Mouse (Mus musculus) ovary, postnatal 10 days (tissue): ENCODE results near the gene Kif24.
"Not testable (repeated sequence)": the region's sequence is repeated elsewhere in the genome, so short reads cannot be mapped to it uniquely, and the experiment has no call there.

Experiments used
- DNase-seq: peaks from one replicate; pipeline ENCODE4 v3.0.0; 2022; ENCODE audit warnings: low spot score

Gene Kif24

DNA sequence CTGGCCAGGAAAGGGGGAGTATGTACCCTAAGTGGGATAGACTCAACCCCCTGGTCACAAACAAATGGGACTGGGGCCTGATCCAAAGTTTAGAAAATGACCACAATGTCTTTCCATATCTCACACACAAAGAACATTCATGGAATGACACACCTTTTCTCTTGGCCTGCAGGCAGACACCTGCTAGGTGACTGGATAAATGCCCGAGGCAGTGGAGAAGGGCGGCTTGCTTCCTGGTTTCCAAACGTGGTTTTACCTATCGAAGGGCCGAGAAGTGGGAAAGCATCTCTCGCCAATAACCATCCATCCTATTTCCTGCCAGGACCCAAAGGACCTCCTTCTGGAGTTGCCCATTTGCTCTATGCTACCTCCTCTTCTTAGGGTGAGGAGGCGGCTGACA, 28.3 kb upstream of the Kif24 start:
- DNase-seq, result no peak

DNA sequence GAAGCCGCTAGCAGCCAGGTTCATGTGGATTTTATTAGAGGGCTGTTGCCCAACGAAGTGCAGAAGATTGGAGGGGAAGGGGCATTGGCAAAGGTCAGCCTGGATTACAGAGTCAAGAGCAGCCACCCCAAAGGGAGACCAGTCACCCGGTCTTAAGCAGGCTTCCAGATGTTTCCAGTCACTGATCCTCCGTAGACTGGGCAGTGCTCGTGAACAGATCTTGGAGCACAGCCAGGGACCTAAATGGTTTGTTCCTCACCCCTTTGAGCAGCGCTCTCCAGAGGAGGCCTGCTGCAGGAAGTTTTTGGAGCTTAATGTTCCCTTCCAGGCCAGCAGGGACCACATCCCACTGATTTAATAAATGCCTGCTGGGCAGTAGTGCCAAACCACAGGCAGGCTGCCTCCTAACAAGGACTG, 16.9 kb upstream of the Kif24 start:
- no peak for DNase-seq

DNA sequence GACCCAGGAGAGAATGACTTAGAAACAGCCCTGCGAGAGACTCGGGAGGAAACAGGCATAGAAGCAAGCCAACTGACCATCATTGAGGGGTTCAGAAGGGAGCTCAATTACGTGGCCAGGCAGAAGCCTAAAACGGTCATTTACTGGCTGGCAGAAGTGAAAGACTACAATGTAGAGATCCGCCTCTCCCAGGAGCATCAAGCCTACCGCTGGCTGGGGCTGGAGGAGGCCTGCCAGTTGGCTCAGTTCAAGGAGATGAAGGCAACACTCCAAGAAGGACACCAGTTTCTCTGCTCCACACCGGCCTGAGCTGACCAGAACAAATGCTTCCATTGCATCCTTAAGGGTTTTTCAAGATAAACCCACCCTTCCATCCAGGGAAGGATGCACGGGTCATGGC, 15.6 kb upstream of the Kif24 start:
- no peak for DNase-seq

DNA sequence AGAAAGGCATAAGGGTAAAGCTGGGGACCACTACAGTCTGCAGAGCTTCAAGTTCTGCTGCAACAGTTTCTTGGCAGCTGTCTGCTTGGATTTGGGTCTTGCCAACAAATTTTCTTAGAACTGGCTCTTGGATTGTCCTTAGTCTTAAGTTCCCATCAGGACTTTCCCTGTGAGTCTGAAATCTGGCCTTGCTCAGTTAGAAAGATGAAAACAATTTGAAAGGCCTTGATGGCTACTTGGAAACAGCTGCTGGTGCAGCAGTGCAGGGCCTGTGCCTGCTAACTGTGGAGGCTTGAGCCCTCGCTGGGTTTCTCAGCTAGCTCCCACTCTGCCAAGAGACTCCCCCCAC, 14.7 kb upstream of the Kif24 start:
- no peak for DNase-seq

DNA sequence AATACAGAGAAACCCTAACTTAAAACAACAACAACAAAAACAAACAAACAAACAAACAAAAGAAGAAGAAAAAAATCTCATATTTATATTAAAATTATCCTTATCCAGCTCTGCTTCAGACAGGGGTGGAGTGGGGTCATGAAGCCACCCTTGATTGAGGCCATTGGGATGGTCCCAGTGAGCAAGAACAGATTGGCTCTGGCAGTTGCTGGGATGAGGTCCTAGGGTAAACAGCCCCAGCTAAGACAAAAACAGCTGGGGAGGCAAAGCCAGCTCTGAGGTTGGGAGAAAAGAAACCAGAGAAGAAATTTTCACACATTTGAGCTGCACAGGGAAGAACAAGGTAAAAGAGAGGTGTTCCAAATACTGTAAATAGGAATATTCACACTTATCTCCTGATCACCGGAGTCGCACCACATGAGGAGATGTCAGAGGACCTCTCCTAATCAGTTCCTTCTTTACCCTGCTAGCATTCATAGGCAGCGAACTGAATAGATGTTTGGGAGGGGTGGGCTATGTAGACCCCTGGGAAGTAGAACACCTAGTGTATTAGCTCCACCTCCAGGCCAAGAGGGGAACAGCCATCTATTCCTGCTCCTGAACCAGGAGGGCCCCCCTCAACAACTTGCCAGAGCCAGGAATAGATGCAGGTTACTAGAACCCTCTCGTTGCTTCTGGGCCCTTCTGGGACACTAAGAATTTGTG, 14.2 kb upstream of the Kif24 start:
- DNase-seq, result no peak

DNA sequence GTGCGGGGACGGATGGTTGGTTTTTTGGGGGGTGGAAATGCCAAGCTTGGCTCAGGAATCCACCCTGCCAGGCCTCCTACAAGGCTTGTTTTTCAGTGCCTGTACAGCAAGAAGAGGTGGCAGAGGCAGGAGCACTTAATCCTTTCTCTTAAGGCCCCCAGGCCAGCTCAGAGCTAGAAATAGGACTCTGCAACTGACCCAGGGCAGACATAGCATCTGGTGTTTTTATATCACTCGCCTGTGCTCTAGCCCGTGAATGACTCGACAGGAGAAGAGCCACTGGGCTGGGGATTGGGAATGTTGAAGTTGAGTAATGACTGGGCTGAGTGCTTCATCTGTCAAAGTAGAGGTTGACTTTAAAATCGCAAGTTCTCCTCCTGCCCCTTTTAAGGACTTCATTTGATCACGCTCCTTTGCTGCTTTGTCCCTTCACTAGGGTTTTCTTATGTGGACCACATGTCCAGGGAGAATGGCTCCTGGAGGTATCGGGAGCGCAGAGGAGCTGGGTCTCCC, 13.0 kb upstream of the Kif24 start:
- no peak for DNase-seq

DNA sequence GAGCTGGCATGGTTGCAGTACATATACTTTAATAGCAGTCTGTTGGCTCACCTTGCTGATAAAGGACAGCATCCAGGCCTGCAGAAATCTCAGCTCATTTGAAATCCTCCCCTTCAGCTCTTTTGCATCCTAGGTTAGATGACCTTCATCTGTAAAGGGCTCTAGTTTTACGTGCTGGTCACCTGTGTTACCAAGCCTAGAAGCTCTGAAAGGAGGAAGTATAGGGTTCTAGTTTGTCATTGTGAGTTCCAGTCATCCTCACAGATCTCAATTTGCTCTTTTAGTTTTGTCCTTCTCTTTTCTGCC, 6.7 kb upstream of the Kif24 start:
- no peak for DNase-seq

DNA sequence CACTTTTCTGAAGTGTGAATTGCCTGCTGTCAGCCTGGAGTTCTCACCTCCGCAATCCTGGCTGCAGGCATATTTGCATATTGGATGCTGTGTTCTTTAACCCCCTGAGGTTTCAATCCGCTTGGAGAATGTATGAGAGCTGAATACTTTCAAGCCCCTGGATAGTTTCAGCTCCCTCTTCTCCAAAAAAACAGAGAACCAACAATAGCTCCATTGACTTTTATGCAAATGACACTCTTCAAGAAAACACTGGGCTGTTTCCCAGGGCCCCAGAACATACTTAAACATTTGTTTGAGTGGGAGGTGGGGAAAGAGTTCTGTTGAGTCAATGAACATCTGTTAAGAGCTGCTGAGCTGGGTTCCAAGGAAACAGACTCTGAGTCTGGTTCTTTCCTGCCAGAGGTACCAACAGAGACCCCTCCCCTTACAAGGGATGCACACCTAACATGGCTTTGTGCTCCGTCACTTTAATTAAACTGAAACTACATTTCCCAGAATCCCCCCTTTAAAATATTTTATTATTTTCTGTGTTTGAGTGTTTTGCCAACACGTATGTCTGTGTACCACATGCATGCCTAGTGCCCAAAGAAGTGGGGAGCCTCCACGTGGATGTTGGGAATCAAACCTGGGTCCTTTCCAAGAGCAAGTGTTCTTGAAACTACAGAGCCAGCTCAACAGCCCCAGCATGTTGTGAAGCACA, 6.1 kb upstream of the Kif24 start:
- no peak for DNase-seq

DNA sequence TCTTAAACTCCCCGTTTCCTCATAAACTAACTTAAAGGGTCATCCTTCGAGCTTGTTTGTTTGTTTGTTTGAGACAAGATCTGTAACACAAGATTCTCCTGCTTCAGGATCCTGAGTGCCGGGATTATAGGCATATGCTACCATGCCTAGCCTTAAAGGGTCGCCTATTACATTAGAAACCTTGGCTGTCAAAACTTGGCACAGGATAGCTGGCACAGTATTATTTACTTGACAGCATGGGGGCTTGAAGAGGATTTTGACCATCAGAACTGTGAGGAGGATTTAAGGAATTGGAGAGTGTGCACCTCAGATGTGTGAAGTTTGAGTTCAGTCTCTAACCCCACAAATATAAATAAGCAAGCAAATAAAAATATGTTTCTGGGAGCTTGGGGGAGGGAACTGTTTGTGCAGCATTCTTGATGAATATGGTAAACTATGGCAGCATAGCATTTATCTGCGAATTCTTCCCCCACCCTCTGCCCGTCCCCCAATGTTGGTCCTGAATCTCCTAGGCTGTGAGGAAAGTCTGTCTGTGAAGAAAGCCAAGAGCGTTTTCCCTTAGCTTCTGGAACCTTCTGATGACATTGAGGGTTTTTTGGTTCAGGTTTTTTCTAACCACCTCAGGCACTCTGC, 5.5 kb upstream of the Kif24 start:
- DNase-seq, result no peak

DNA sequence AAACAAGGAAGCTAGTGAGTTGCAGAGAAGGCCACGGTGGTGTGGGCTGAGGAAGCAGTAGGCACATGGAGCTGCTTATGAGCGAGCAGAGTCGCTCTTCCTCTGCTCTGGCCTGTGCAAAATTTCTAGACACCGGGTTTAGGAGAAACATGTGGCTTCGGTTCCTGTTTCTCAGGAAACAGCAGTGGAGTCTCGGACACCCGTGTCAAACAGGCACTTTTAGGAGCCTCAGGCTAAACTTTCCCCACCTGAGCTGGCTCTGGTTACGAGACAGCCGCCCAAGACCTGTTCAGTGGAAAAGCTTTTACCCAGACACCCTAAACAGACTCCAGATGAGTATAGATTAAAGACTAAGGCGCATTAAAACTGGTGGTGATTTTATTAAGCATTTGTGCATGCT, 4.5 kb upstream of the Kif24 start:
- DNase-seq, result no peak

DNA sequence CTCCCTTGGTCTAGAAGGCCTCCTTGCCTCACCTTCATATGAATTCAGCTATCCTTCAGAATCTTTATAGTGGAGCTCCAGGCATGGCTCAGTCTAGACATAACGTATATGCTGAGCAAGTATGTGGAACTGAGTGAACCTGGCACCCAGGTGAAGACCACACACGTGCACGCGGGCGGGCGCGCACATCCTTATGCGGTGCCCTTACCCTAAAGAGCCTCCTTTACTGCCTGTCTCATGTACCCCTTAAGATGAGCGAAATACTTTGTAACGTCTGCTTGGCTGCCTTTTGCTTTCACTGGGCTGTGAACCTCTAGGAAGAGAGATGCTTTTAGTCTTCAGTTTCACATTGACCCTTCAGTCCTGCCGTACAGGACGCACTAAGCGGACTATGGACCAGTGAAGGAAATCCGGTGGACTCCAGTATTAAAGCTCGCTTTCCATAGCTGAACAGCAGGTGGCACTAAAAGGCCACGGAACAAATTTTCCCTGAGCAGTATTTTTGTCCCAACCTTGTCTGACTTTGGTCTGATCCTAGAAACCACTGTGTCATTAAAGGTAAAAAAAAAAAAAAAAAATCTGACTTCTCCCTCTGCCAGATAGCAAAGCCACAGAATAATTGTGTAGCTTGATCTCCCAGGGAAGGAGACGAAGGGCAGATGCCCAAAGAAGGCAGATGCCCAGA, 3.9 kb upstream of the Kif24 start:
- no peak for DNase-seq

DNA sequence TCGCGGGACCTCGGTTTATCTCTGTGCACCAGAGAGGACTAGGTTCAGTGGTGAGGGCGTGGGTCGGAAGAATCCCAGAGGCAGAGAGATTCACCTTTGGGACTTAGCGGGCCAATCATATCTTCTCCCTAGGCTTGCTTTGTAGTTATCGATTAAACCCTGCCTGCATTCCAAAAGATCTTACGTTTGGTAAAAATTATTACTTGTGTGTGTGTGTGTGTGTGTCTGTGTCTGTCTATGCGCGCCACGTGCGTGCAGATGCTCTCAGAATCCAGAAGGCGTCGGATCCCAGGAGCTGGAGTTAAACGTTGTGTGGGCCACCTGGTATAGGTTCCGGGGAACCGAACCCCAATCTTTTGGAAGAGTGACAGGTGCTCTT, 589 bp upstream of the Kif24 start:
- no peak for DNase-seq

DNA sequence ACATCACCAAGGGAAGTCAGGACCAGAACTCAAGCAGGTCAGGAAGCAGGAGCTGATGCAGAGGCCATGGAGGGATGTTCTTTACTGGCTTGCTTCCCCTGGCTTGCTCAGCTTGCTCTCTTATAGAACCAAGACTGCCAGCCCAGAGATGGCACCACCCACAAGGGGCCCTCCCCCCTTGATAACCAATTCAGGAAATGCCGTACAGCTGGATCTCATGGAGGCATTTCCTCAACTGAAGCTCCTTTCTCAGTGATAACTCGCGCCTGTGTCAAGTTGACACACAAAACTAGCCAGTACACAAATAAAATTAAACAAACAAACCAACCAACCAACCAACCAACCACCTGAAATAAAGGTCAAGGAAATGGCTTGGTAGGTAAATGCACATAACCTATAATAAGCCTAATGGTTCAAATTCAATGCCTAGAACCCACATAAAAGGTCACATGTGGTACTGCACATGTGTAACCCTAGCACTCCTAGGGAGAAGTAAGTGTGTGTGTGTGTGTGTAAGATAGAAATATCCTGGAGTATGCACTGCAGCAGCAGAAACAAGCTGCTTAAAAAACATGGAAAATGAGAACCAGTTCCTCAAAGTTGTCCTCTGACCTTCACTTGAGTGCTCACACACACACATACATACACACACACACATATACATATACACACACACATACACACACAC, 1.5 kb downstream of the Kif24 start:
- not testable (repeated sequence) for DNase-seq

DNA sequence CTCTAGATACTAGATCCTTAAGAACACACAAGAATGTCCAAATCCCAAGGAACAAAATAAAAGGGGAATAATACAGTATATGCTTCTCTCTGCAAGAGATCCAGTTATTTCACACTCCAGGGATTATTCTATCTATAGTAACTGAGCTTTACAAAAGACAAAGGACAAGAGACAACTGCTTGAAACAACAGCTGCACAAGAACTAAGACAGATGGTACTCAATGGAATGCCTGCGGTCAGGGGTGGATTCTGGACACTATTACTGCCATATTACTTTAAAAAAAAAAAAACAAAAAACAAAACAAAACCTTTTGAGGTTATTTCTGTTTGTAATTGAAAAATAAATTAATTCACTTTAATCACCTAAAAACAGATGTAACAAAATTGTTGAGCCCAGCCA, 4.0 kb downstream of the Kif24 start:
- DNase-seq, result no peak

DNA sequence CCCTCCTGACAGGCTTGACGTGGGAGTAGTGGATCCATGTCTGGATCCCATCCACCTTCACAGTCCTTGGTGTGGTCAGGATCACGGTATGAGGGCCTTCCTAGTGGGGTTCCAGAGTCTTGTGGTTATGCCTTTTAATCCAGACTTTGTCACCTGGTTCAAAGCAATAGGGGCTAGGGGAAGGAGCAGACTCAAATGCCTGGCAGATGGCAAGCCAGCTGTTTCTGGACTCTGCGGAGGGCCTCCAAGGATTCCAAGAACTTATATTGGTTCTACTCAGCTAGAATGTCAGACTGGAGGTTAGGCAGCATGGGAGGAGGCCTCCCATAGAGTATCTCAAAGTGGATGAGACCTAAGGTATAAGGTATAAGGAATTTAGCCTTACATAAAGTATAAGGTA, 17.1 kb downstream of the Kif24 start:
- no peak for DNase-seq

DNA sequence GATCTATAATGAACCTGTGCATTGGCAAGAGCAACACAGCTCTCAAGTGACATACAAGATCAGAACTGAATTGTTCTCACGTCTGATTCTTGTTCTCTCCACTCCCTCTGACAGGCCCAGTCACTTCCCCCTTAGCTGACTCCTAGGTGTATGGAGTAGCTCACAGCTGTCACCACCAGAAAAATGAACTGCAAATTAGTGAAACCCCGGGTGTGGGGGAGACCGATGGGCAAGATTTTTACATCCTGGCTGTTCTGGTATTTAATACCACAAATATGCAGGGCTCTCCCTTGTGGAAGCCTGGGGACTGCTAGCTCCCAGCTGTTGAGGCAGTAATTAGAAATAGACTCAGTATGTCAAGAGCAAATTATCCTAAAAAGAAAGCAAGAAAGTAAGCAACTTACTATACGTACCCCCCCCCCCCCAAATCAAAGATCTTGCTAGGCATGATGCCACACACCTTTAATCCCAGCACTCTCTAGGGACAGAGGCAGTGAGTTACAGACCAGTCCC, 21.8 kb downstream of the Kif24 start:
- no peak for DNase-seq

DNA sequence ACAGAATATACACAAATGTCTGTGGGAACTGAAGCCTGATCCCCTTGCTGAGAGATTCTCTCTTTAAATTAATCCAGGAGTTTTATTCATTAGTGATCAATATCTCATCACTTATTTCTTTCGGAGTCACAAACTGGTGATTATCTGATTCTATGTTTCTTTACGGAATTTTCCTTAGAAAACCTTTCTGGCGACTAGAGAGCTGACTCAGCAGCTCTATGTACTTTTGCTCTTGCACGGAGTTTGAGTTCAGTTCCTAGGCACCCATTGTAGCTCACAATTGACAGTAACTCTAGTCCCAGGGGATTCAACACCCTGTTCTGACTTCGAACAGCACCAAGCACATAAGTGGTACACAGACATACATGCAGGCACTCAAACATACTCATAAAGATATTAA, 25.8 kb downstream of the Kif24 start:
- no peak for DNase-seq

DNA sequence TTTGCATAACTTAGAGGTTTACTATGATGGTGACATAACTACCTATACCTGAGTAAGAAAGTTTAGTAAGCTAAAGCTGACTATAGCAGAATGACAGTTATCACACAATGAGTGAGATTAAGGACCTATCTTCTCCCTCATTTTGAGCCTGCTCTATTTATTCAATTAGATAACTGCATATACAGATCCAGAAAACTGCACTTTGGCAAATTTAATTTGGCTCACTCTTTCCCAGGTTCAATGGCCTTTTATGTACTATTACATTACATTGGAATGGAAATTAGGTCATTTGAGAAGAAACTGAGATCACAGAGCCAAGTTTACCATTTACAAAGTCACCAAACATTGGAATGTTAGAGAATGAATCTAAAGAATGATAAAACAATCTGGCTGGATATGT, 47.7 kb downstream of the Kif24 start:
- no peak for DNase-seq

DNA sequence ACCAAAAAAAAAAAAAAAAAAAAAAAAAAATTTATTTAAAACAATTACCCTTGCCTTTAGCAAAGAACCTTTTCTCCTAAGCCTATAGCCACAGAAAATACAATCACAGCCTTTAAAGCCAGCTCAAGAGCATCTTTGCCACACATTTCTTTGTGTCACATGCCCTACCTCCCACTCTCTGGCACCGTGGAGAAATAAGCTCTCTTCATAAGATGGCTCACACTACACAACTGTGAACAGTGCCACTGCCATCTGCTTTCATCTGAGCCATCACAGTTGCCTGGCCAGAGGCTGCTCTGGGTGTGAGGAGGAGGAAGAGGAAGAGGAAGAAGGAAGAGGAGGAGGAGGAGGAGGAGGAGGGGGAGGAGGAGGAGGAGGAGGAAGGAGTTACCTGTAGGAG, 55.3 kb downstream of the Kif24 start:
- no peak for DNase-seq

DNA sequence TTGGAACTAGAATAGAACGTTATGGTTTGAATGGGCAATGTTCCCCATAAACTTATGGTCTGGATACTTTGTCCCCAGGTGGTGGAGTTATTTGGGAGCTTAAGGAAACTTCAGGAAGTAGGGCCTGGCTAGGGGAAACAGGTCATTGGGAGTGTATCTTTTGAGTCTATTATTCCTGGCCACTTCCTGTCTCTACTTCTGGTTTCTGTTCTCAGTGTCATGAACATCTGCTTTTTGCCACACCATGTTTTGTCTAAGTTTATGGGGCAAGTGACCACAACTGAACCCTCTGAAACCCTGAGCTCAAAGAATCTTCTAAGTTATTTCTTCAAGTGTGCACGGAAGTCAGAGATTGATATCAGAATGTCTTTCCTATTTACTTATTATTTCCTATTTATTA, 57.3 kb downstream of the Kif24 start:
- no peak for DNase-seq

DNA sequence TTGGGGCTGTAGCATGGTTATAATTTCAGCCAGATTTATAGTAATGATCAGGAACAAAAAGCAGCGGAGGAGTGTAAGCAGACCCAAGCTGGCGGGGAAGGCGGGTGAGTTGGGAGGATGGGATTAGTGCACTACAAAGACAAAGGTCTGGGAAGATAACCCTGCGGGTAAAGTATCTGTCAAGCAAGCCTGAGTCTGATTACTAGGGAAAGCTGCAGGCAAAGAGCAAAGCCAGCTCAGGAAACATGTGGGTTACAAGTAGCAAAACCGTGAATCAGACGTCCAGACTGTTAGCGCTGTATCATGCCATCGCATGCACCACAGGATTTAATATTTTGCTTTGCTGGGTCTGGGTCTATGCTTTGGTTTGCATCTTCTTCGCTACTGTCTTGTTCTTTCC, 58.1 kb downstream of the Kif24 start:
- no peak for DNase-seq

DNA sequence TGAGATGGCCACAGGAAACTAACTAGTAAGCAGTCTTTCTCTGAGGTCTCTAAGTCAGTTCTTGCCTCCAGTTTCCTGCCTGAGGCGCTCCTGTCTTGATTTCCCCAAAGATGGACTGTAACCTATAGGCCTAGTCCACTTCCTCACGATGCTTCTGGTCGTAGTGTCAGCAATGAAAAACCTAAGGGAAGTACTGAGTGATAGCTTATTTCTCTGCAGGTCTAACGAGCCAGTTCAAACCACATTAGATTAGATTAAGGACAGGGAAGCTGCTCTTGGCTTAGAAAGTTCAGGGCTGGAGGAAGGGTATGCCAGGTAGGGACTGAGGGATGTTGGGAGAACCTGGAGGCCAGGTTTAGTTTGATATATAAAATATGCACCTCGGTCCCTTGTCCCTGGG, 63.1 kb downstream of the Kif24 start:
- DNase-seq, result no peak
